Mouse (Mus musculus): ENCODE measurements around the gene Tbkbp1. TPM values are rescaled to one million over a fixed set of nuclear protein-coding genes. Genes with fewer than 3 reads are reported as not detected.

The Tbkbp1 gene
- polyA plus RNA-seq, 1 experiment, result not detected

DNA sequence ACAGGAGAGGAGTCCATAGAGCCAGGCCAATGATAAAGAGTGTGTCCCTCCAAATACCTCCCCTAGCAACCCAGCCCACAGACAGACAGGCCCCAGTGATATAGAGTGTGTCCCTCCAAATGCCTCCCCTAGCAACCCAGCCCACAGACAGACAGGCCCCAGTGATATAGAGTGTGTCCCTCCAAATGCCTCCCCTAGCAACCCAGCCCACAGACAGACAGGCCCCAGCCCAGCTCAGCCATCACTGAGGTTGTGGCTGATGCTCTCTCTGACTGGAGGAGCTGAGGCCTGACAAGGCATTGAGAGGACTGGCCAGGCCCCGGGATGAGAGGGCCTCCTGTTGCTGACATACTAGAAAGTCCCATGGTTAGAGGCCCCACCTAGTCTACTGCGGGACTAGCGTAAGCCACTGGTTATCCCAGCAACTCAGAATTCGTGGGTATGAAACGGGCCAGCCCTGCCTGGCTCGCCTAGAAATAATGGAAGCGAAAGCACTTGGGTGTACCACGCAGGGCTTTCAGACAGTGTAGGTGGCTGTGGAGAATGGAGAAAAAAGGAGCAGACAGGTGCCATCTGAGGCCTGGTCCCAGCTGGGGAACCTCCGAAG, 38.7 kb downstream of the Tbkbp1 start:
- Histone ChIP-seq H3K4me3 (ENCODE audit: insufficient read depth, low read depth, low read length) (no peak overlapping the region), H3K4me1 (ENCODE audit: control insufficient read depth, insufficient read depth, low read length) (peaks cover 14% of the 10 kb centered on the region), H3K27ac (ENCODE audit: insufficient read depth, low read depth, low read length) (no peak overlapping the region)
- WGBS, result 94% methylated on average over 9 of the region's 9 CpGs
- no peak for TF ChIP-seq POLR2A (IDR thresholded peaks at IDR 0.05; ENCODE audit: insufficient read depth, low read depth, low read length)
- TF ChIP-seq CTCF (IDR thresholded peaks at IDR 0.05; ENCODE audit: insufficient read depth, low read depth, low read length), result no peak

DNA sequence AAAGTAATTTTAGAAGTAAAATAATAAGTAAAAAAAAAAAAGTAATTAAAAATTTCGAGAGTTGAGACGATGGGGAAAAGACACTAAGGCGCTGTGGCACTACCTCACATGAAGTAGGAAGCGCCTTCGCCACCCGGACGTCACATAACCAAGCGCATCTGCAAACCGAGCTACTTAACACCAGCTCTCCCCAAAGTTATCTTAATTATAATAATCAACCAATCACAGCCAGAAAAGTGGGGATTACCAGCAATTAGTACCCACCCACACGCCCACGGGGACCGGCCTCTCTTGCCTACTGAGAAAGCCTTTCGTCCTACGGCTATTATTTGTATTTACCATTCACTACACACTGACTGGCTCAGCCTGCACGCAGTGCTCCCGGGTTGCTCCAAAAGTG, 42.3 kb downstream of the Tbkbp1 start:
- Histone ChIP-seq H3K27ac (ENCODE audit: insufficient read depth, low read depth, low read length) (no peak overlapping the region), H3K4me3 (ENCODE audit: insufficient read depth, low read depth, low read length) (no peak overlapping the region), H3K4me1 (ENCODE audit: control insufficient read depth, insufficient read depth, low read length) (peaks cover 6% of the 10 kb centered on the region; the same call in 1 of the 2 replicates)
- TF ChIP-seq POLR2A (IDR thresholded peaks at IDR 0.05; ENCODE audit: insufficient read depth, low read depth, low read length), result no peak
- TF ChIP-seq CTCF (IDR thresholded peaks at IDR 0.05; ENCODE audit: insufficient read depth, low read depth, low read length), result no peak
- WGBS, result 24% methylated on average over 16 of the region's 16 CpGs

DNA sequence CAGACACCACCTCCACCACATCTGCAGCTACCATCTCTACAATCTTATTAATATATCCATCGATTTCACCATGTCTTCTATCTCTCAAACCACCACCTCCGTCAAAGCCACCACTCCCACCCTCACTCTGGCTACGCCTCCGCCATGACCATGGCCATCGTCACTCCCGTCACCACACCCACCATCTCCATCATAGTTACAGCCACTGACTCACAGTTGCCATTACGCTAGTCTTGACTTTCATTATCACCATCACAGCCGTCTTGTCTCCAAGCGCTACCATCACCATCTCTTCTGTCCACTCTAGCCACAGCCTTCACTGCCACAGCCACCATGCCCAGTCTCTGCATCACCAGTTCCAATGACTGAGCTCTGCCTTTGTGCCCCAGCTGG, 47.2 kb downstream of the Tbkbp1 start:
- Histone ChIP-seq H3K27ac (ENCODE audit: insufficient read depth, low read depth, low read length) (no peak overlapping the region), H3K4me1 (ENCODE audit: control insufficient read depth, insufficient read depth, low read length) (peaks cover 7% of the 10 kb centered on the region), H3K4me3 (ENCODE audit: insufficient read depth, low read depth, low read length) (no peak overlapping the region)
- TF ChIP-seq POLR2A (IDR thresholded peaks at IDR 0.05; ENCODE audit: insufficient read depth, low read depth, low read length) (no peak), CTCF (IDR thresholded peaks at IDR 0.05; ENCODE audit: insufficient read depth, low read depth, low read length) (no peak)
- WGBS, result 94% methylated on average over 9 of the region's 9 CpGs

DNA sequence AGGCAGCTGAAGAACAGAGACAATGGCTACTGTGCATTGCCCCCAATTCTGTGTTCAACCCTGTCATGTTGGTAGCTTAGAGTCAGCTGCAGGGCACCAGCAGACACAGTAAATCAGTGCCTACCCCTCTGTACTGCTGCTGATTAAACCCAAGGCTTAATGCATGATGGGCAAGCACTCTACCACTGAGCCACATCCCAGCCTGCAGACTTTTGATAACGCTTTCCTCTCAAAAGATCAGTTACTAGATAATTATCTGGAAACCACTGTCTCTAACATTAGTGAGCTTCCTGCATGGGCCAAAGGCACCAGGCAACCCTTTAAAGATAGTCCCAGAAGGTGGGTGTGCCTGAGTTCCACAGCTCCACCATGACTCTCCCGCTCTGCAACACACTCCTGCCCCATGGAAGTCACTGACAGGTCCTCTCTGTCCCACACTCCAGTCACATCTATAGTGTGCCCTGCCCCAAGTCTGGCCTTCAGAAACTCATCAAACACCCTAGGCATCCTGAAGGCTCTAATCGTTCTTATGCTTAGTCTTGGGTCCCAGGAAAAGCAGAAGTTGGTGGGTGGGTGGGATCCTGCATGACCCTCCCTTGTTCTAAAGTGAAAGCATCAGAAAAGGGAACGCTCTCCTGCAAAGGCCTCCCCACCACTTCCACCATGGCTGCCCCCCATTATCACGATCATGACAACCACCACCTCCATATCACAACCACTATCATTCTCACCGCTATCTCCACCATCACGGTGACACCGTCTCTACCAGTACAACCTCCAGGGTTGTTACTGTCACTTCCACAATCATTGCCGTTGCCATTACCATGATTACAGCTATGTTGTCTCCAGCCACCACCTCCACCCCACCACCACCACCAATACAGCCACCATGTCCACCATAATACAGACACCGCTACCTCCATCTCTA, 47.9 kb downstream of the Tbkbp1 start:
- H3K4me1 ChIP-seq (ENCODE audit: control insufficient read depth, insufficient read depth, low read length), result peaks cover 6% of the 10 kb centered on the region
- 95% methylated on average over 10 of the region's 10 CpGs for WGBS
- no peak for TF ChIP-seq CTCF (IDR thresholded peaks at IDR 0.05; ENCODE audit: insufficient read depth, low read depth, low read length)
- no peak for TF ChIP-seq POLR2A (IDR thresholded peaks at IDR 0.05; ENCODE audit: insufficient read depth, low read depth, low read length)
- no peak overlapping the region for H3K4me3 ChIP-seq (ENCODE audit: insufficient read depth, low read depth, low read length)
- H3K27ac ChIP-seq (ENCODE audit: insufficient read depth, low read depth, low read length), result no peak overlapping the region

DNA sequence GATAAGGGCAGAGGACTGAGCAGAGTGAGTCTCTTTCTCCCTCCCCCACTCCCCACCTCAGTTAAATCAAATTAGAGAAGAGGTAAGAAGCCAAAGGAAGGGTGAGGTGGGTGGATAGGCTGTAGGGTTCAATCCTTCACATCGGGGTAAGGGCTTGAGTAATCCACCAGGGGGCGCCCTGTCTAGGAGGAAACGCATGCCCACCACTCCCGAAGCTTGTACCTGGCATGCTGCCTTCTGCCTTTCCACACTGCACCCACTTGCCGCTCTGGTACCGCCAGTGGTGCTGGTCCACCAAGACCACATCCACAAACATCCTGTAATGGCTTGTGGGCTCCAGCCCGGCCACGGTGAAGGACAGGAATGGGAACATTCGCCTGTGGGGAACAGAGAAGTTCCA, 49.6 kb downstream of the Tbkbp1 start:
- TF ChIP-seq CTCF (IDR thresholded peaks at IDR 0.05; ENCODE audit: insufficient read depth, low read depth, low read length), result peak; percentile 60; the same call in 1 of the 2 replicates
- TF ChIP-seq POLR2A (IDR thresholded peaks at IDR 0.05; ENCODE audit: insufficient read depth, low read depth, low read length), result no peak
- 22% methylated on average over 9 of the region's 9 CpGs for WGBS
- peaks cover 10% of the 10 kb centered on the region for H3K4me1 ChIP-seq (ENCODE audit: control insufficient read depth, insufficient read depth, low read length)
- no peak overlapping the region for H3K27ac ChIP-seq (ENCODE audit: insufficient read depth, low read depth, low read length)
- H3K4me3 ChIP-seq (ENCODE audit: insufficient read depth, low read depth, low read length), result no peak overlapping the region

DNA sequence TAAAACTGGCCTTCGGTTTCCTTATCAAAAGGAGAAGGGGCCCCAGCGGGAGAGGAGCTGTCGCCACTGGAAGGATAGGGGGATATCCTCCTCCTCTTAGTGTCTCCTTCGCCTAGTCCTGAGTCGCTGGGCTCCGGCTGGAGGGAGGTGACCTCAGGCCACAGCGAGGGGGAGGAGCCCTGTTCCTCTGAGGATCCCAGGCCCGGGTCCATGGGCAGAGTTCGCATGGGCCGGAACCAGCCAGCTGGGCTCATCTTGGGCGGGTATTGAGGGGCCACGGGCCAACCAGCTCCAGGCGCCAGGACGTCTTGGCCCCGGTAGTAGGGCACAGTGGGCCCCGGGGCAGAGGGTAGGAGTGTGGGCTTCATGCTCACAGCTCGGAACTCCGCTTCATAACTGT, 52.5 kb downstream of the Tbkbp1 start:
- WGBS, result 35% methylated on average over 18 of the region's 18 CpGs
- Histone ChIP-seq H3K27ac (ENCODE audit: insufficient read depth, low read depth, low read length) (no peak overlapping the region), H3K4me1 (ENCODE audit: control insufficient read depth, insufficient read depth, low read length) (peaks cover 10% of the 10 kb centered on the region), H3K4me3 (ENCODE audit: insufficient read depth, low read depth, low read length) (no peak overlapping the region)
- TF ChIP-seq CTCF (IDR thresholded peaks at IDR 0.05; ENCODE audit: insufficient read depth, low read depth, low read length) (no peak), POLR2A (IDR thresholded peaks at IDR 0.05; ENCODE audit: insufficient read depth, low read depth, low read length) (no peak)

DNA sequence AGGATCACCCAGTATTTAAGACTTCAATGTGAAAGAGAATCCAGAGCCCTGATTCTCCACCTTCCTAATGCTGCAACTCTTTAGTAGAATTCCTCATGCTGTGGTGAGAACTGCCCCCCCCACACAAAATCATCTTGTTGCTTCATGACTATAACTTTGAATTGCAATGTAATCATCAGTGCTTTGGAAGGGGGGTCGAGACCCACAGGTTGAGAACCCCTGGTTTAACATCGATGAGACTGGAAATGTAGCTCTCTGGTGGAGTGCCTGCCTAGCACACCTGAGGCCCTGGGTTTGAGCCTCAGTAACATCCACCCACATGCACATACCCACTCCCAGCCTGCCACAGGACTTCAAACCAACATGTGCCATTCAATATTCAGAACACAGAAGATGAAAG, 56.7 kb downstream of the Tbkbp1 start:
- 69% methylated on average over 2 of the region's 2 CpGs for WGBS
- Histone ChIP-seq H3K27ac (ENCODE audit: insufficient read depth, low read depth, low read length) (no peak overlapping the region), H3K4me3 (ENCODE audit: insufficient read depth, low read depth, low read length) (no peak overlapping the region), H3K4me1 (ENCODE audit: control insufficient read depth, insufficient read depth, low read length) (peaks cover 6% of the 10 kb centered on the region; the same call in 1 of the 2 replicates)
- TF ChIP-seq CTCF (IDR thresholded peaks at IDR 0.05; ENCODE audit: insufficient read depth, low read depth, low read length) (no peak), POLR2A (IDR thresholded peaks at IDR 0.05; ENCODE audit: insufficient read depth, low read depth, low read length) (no peak)

DNA sequence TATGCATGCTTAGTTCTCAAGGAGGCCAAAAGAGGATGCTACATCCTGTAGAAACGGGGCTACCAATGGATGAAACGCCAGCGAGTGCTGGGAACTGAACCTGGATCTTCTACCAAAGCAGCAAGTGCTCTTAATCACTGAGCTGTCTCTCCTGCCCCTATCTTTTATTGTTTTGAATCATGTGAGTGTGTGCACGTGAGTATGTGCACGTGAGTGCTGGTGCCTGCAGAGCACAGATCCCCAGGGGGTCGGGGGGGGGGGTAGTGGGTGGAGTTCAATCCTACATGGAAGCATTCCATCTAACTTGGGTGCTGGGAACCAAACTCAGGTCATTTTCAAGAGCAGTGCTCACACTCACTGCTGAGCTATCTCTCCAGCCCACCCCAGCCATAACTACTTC, 64.9 kb downstream of the Tbkbp1 start:
- TF ChIP-seq CTCF (IDR thresholded peaks at IDR 0.05; ENCODE audit: insufficient read depth, low read depth, low read length) (no peak), POLR2A (IDR thresholded peaks at IDR 0.05; ENCODE audit: insufficient read depth, low read depth, low read length) (no peak)
- peaks cover 16% of the 10 kb centered on the region for H3K4me1 ChIP-seq (ENCODE audit: control insufficient read depth, insufficient read depth, low read length)
- WGBS, result 72% methylated on average over 6 of the region's 6 CpGs

More for the DNA sequence above, 64.9 kb downstream of the Tbkbp1 start:
- H3K27ac ChIP-seq (ENCODE audit: insufficient read depth, low read depth, low read length), result no peak overlapping the region
- no peak overlapping the region for H3K4me3 ChIP-seq (ENCODE audit: insufficient read depth, low read depth, low read length)

Other genes starting within 250 kb of the Tbkbp1 start
- not detected in 2 replicates for gene Cdk5rap3, start 235.0 kb downstream of the Tbkbp1 start, polyA plus RNA-seq (2012; ENCODE audit: insufficient read depth, insufficient read length, low replicate concordance, missing spikeins)
- gene Prr15l, start 223.4 kb downstream of the Tbkbp1 start, polyA plus RNA-seq (2012; ENCODE audit: insufficient read depth, insufficient read length, low replicate concordance, missing spikeins), result not detected in 2 replicates
- not detected in 2 replicates for gene Pnpo, start 207.5 kb downstream of the Tbkbp1 start, polyA plus RNA-seq (2012; ENCODE audit: insufficient read depth, insufficient read length, low replicate concordance, missing spikeins)
- not detected in 2 replicates for gene Sp2, start 168.5 kb downstream of the Tbkbp1 start, polyA plus RNA-seq (2012; ENCODE audit: insufficient read depth, insufficient read length, low replicate concordance, missing spikeins)
- not detected in 2 replicates for gene Sp6, start 138.1 kb downstream of the Tbkbp1 start, polyA plus RNA-seq (2012; ENCODE audit: insufficient read depth, insufficient read length, low replicate concordance, missing spikeins)
- gene Scrn2, start 121.6 kb downstream of the Tbkbp1 start, polyA plus RNA-seq (2012; ENCODE audit: insufficient read depth, insufficient read length, low replicate concordance, missing spikeins), result not detected in 2 replicates
- gene Lrrc46, start 110.1 kb downstream of the Tbkbp1 start, polyA plus RNA-seq (2012; ENCODE audit: insufficient read depth, insufficient read length, low replicate concordance, missing spikeins), result not detected in 2 replicates
- gene Mrpl10, start 109.9 kb downstream of the Tbkbp1 start, polyA plus RNA-seq (2012; ENCODE audit: insufficient read depth, insufficient read length, low replicate concordance, missing spikeins), result not detected in 2 replicates
- gene Osbpl7, start 100.9 kb downstream of the Tbkbp1 start, polyA plus RNA-seq (2012; ENCODE audit: insufficient read depth, insufficient read length, low replicate concordance, missing spikeins), result not detected in 2 replicates
- not detected in 2 replicates for gene Tbx21, start 36.2 kb downstream of the Tbkbp1 start, polyA plus RNA-seq (2012; ENCODE audit: insufficient read depth, insufficient read length, low replicate concordance, missing spikeins)
- gene Kpnb1, start 36.4 kb upstream of the Tbkbp1 start, polyA plus RNA-seq (2012; ENCODE audit: insufficient read depth, insufficient read length, low replicate concordance, missing spikeins), result 234 TPM in 1 of 2 replicates, not detected in the other
- 421 TPM in 1 of 2 replicates, not detected in the other for gene Npepps, start 129.1 kb upstream of the Tbkbp1 start, polyA plus RNA-seq (2012; ENCODE audit: insufficient read depth, insufficient read length, low replicate concordance, missing spikeins)
- gene Mrpl45, start 164.2 kb upstream of the Tbkbp1 start, polyA plus RNA-seq (2012; ENCODE audit: insufficient read depth, insufficient read length, low replicate concordance, missing spikeins), result not detected in 2 replicates
- gene Gpr179, start 200.6 kb upstream of the Tbkbp1 start, polyA plus RNA-seq (2012; ENCODE audit: insufficient read depth, insufficient read length, low replicate concordance, missing spikeins), result not detected in 2 replicates
- gene Socs7, start 211.1 kb upstream of the Tbkbp1 start, polyA plus RNA-seq (2012; ENCODE audit: insufficient read depth, insufficient read length, low replicate concordance, missing spikeins), result not detected in 2 replicates